Mouse (Mus musculus): ENCODE data around the gene S100a5. TPM values are rescaled to one million over a fixed set of nuclear protein-coding genes. Genes with fewer than 3 reads are reported as not detected.

Gene S100a5
- polyA plus RNA-seq, 1 experiment from 2014 or later = not detected

- H3K9me3 ChIP-seq (ENCODE audit: low read depth, low read length) = no peaks in the 10 kb centered on the region
- TF ChIP-seq CTCF (IDR thresholded peaks at IDR 0.05; ENCODE audit: low read depth) = no peak
- ATAC-seq (ENCODE audit: insufficient read depth) (no peak), DNase-seq (no peak)
- WGBS = 66% methylated on average over 6 of the region's 6 CpGs
- H3K4me1 ChIP-seq (ENCODE audit: insufficient read depth) = 0 out of 2 replicates have a peak, but pooled peaks cover 4% of the 10 kb centered on the region
- H3K27ac ChIP-seq (ENCODE audit: low read depth) = no peak overlapping the region
- H3K27me3 ChIP-seq (ENCODE audit: insufficient read depth, low read length) = no peaks in the 10 kb centered on the region
- H3K36me3 ChIP-seq (ENCODE audit: insufficient read depth) = no peaks in the 10 kb centered on the region
- no peak overlapping the region for H3K4me3 ChIP-seq (ENCODE audit: low read depth, low read length)
- H3K4me2 ChIP-seq = no peak overlapping the region
- H3K9ac ChIP-seq = no peak overlapping the region
Measured at GRCm38 (mm10) chr3:90589390-90589789, 18.9 kb upstream of the S100a5 start.

GRCm38 (mm10) chr3:90589947-90590346 is 18.4 kb upstream of the S100a5 start, which contains the start of gene S100a2:
Gene S100a2, plus strand, starts transcription at chr3:90590247.
- H3K27ac ChIP-seq (ENCODE audit: low read depth) = no peak within 1 kb of the TSS
- no peak for TF ChIP-seq CTCF (IDR thresholded peaks at IDR 0.05; ENCODE audit: low read depth)
- DNase-seq = no peak
- H3K27me3 ChIP-seq (ENCODE audit: insufficient read depth, low read length) = no peaks in the 10 kb centered on the region
- H3K4me2 ChIP-seq = no peak within 1 kb of the TSS
- H3K36me3 ChIP-seq (ENCODE audit: insufficient read depth) = no peaks in the 10 kb centered on the region
- H3K9ac ChIP-seq = no peak within 1 kb of the TSS
- 0 out of 2 replicates have a peak, but pooled peaks cover 4% of the 10 kb centered on the region for H3K4me1 ChIP-seq (ENCODE audit: insufficient read depth)
- WGBS = 80% methylated on average over 8 of the region's 8 CpGs
- H3K4me3 ChIP-seq (ENCODE audit: low read depth, low read length) = no peak within 1 kb of the TSS
- no peaks in the 10 kb centered on the region for H3K9me3 ChIP-seq (ENCODE audit: low read depth, low read length)
- ATAC-seq (ENCODE audit: insufficient read depth) = no peak

- TF ChIP-seq CTCF (IDR thresholded peaks at IDR 0.05; ENCODE audit: low read depth) = no peak
- DNase-seq (no peak), ATAC-seq (ENCODE audit: insufficient read depth) (no peak)
- no peak overlapping the region for H3K27ac ChIP-seq (ENCODE audit: low read depth)
- no peaks in the 10 kb centered on the region for H3K4me1 ChIP-seq (ENCODE audit: insufficient read depth)
- H3K9ac ChIP-seq = no peak overlapping the region
- no peak overlapping the region for H3K4me2 ChIP-seq
- 87% methylated on average over 1 of the region's 1 CpGs for WGBS
- H3K27me3 ChIP-seq (ENCODE audit: insufficient read depth, low read length) = no peaks in the 10 kb centered on the region
- no peaks in the 10 kb centered on the region for H3K36me3 ChIP-seq (ENCODE audit: insufficient read depth)
- no peak overlapping the region for H3K4me3 ChIP-seq (ENCODE audit: low read depth, low read length)
- no peaks in the 10 kb centered on the region for H3K9me3 ChIP-seq (ENCODE audit: low read depth, low read length)
Measured at GRCm38 (mm10) chr3:90594466-90594865, 13.9 kb upstream of the S100a5 start.

GRCm38 (mm10) chr3:90595556-90595955 is 12.8 kb upstream of the S100a5 start:
- Histone ChIP-seq H3K9me3 (ENCODE audit: low read depth, low read length) (no peaks in the 10 kb centered on the region), H3K36me3 (ENCODE audit: insufficient read depth) (no peaks in the 10 kb centered on the region), H3K4me2 (no peak overlapping the region), H3K4me3 (ENCODE audit: low read depth, low read length) (no peak overlapping the region), H3K27ac (ENCODE audit: low read depth) (no peak overlapping the region), H3K9ac (no peak overlapping the region), H3K27me3 (ENCODE audit: insufficient read depth, low read length) (no peaks in the 10 kb centered on the region), H3K4me1 (ENCODE audit: insufficient read depth) (no peaks in the 10 kb centered on the region)
- 54% methylated on average over 5 of the region's 5 CpGs for WGBS
- TF ChIP-seq CTCF (IDR thresholded peaks at IDR 0.05; ENCODE audit: low read depth) = no peak
- ATAC-seq (ENCODE audit: insufficient read depth) (no peak), DNase-seq (no peak)

- no peak for TF ChIP-seq CTCF (IDR thresholded peaks at IDR 0.05; ENCODE audit: low read depth)
- Histone ChIP-seq H3K27ac (ENCODE audit: low read depth) (no peak overlapping the region), H3K4me2 (no peak overlapping the region), H3K27me3 (ENCODE audit: insufficient read depth, low read length) (no peaks in the 10 kb centered on the region), H3K4me3 (ENCODE audit: low read depth, low read length) (no peak overlapping the region), H3K4me1 (ENCODE audit: insufficient read depth) (no peaks in the 10 kb centered on the region), H3K36me3 (ENCODE audit: insufficient read depth) (no peaks in the 10 kb centered on the region), H3K9ac (no peak overlapping the region), H3K9me3 (ENCODE audit: low read depth, low read length) (no peaks in the 10 kb centered on the region)
- ATAC-seq (ENCODE audit: insufficient read depth) (no peak), DNase-seq (no peak)
- WGBS = 88% methylated on average over 6 of the region's 6 CpGs
Measured at GRCm38 (mm10) chr3:90596810-90597209, 11.5 kb upstream of the S100a5 start.

GRCm38 (mm10) chr3:90597736-90598135 is 10.6 kb upstream of the S100a5 start:
- Histone ChIP-seq H3K27ac (ENCODE audit: low read depth) (no peak overlapping the region), H3K9me3 (ENCODE audit: low read depth, low read length) (no peaks in the 10 kb centered on the region), H3K4me3 (ENCODE audit: low read depth, low read length) (no peak overlapping the region), H3K4me2 (no peak overlapping the region), H3K27me3 (ENCODE audit: insufficient read depth, low read length) (no peaks in the 10 kb centered on the region), H3K9ac (no peak overlapping the region), H3K36me3 (ENCODE audit: insufficient read depth) (no peaks in the 10 kb centered on the region), H3K4me1 (ENCODE audit: insufficient read depth) (no peaks in the 10 kb centered on the region)
- ATAC-seq (ENCODE audit: insufficient read depth) (no peak), DNase-seq (no peak)
- TF ChIP-seq CTCF (IDR thresholded peaks at IDR 0.05; ENCODE audit: low read depth) = no peak
- WGBS = 24% methylated on average over 6 of the region's 6 CpGs

- Histone ChIP-seq H3K9me3 (ENCODE audit: low read depth, low read length) (no peaks in the 10 kb centered on the region), H3K27ac (ENCODE audit: low read depth) (no peak overlapping the region), H3K4me1 (ENCODE audit: insufficient read depth) (0 out of 2 replicates have a peak, but pooled peaks cover under 1% of the 10 kb centered on the region), H3K4me3 (ENCODE audit: low read depth, low read length) (no peak overlapping the region), H3K27me3 (ENCODE audit: insufficient read depth, low read length) (no peaks in the 10 kb centered on the region), H3K4me2 (no peak overlapping the region), H3K36me3 (ENCODE audit: insufficient read depth) (no peaks in the 10 kb centered on the region), H3K9ac (no peak overlapping the region)
- WGBS = 77% methylated on average over 4 of the region's 4 CpGs
- no peak for TF ChIP-seq CTCF (IDR thresholded peaks at IDR 0.05; ENCODE audit: low read depth)
- DNase-seq (no peak), ATAC-seq (ENCODE audit: insufficient read depth) (no peak)
Measured at GRCm38 (mm10) chr3:90598212-90598611, 10.1 kb upstream of the S100a5 start.

- H3K4me1 ChIP-seq (ENCODE audit: insufficient read depth) = peaks cover 9% of the 10 kb centered on the region
- DNase-seq (no peak), ATAC-seq (ENCODE audit: insufficient read depth) (no peak)
- WGBS = 53% methylated on average over 3 of the region's 3 CpGs
- H3K9me3 ChIP-seq (ENCODE audit: low read depth, low read length) = no peaks in the 10 kb centered on the region
- no peak overlapping the region for H3K9ac ChIP-seq
- TF ChIP-seq CTCF (IDR thresholded peaks at IDR 0.05; ENCODE audit: low read depth) = no peak
- H3K4me3 ChIP-seq (ENCODE audit: low read depth, low read length) = no peak overlapping the region
- H3K36me3 ChIP-seq (ENCODE audit: insufficient read depth) = no peaks in the 10 kb centered on the region
- no peaks in the 10 kb centered on the region for H3K27me3 ChIP-seq (ENCODE audit: insufficient read depth, low read length)
- no peak overlapping the region for H3K4me2 ChIP-seq
- H3K27ac ChIP-seq (ENCODE audit: low read depth) = no peak overlapping the region
Measured at GRCm38 (mm10) chr3:90599401-90599800, 8.9 kb upstream of the S100a5 start.
